Mouse (Mus musculus) kidney, adult 2 months (tissue): Measurements from ENCODE around the gene Nubpl. TPM values are rescaled to one million over a fixed set of nuclear protein-coding genes. Genes with fewer than 3 reads are reported as not detected.
A peak's percentile ranks its signal among the peaks of the same experiment; 100 is the strongest.

Experiments
- DNase-seq: peaks from one replicate; pipeline ENCODE4 v3.0.0; 2021
- H3K27ac ChIP-seq: fragments of 200-500 bp; 2 replicates; pipeline ENCODE4 v1.5.1; 2012; ENCODE audit warnings: low read depth, low read length, control low read depth, inconsistent platforms; ENCODE audit not compliant: insufficient read depth
- H3K27me3 ChIP-seq: fragments of 200-500 bp; replicated peaks from 2 replicates; pipeline ENCODE4 v1.6.1; 2012; ENCODE audit warnings: mild to moderate bottlenecking, moderate library complexity, low read length, inconsistent platforms; ENCODE audit not compliant: control insufficient read depth, insufficient read depth
- H3K36me3 ChIP-seq: fragments of 200-500 bp; 2 replicates; pipeline ENCODE4 v1.6.1; 2012; ENCODE audit warnings: mild to moderate bottlenecking, moderate library complexity, low read length, inconsistent platforms; ENCODE audit not compliant: control insufficient read depth, insufficient read depth
- H3K4me1 ChIP-seq: fragments of 200-500 bp; 2 replicates; pipeline ENCODE4 v1.6.1; 2011; ENCODE audit warnings: low read length; ENCODE audit not compliant: control insufficient read depth, insufficient read depth
- H3K4me3 ChIP-seq: fragments of 200-500 bp; 2 replicates; pipeline ENCODE4 v1.5.1; 2011; ENCODE audit warnings: mild to moderate bottlenecking, low read depth, low read length, control low read depth; ENCODE audit not compliant: insufficient read depth
- CTCF ChIP-seq: fragments of 200-500 bp; conservative IDR thresholded peaks from 2 replicates; pipeline ENCODE4 v1.5.1; 2011; ENCODE audit warnings: low read depth, mild to moderate bottlenecking, control low read depth, low read length, moderate library complexity, mixed read lengths; ENCODE audit not compliant: insufficient read depth, insufficient read length
- POLR2A ChIP-seq: fragments of 200-500 bp; IDR thresholded peaks from one replicate; pipeline ENCODE4 v1.6.1; 2011; ENCODE audit warnings: low read depth, low read length, control low read depth
- WGBS: fragments of 180-500 bp; shearing (Covaris S2); methylation state at CpG from one replicate; pipeline ENCODE4 v1.1.7; 2018; 5-methylcytosine and 5-hydroxymethylcytosine counted together
- polyA plus RNA-seq: library from polyadenylated mRNA; depleted of rRNA; stranded (reverse); fragments of >200 nt; gene quantifications from 2 replicates; pipeline ENCODE4 v1.2.3, GENCODE M21; 2012

The Nubpl gene
- polyA plus RNA-seq, 1 experiment, result 7.4 TPM

- WGBS, result 93% methylated on average over 2 of the region's 2 CpGs
- DNase-seq, result no peak
- Histone ChIP-seq H3K27me3 (no peaks in the 10 kb centered on the region), H3K27ac (no peak overlapping the region), H3K36me3 (no peaks in the 10 kb centered on the region), H3K4me1 (no peaks in the 10 kb centered on the region), H3K4me3 (no peak overlapping the region)
- TF ChIP-seq POLR2A (no peak), CTCF (no peak)
These were observed 145.2 kb downstream of the Nubpl start for GRCm38 (mm10) chr12:52242712-52243111.

DNA sequence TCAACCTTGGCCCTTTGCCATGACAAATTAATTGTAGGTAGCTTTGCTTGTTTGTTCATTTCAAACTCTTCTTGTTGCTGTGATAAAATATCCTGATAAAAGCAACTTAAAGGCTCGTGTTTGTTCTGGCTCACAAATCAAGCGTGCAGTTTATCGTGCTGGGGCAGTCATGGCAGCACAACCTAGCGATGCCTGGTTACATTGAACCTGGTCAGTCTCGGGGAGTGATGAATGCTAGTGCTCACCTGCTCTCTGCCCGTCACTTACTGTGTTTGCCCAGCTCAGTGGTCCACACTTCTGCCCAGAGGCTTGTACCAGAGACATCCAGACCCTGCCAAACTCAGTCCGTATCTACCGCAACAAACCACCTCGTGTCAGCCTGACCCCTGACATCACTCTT is 149.9 kb downstream of the Nubpl start:
- H3K36me3 ChIP-seq, result no peaks in the 10 kb centered on the region
- H3K27me3 ChIP-seq, result no peaks in the 10 kb centered on the region
- no peak overlapping the region for H3K4me3 ChIP-seq
- H3K4me1 ChIP-seq, result no peaks in the 10 kb centered on the region
- DNase-seq, result peak; percentile 17
- no peak overlapping the region for H3K27ac ChIP-seq
- TF ChIP-seq CTCF (no peak), POLR2A (no peak)
- 57% methylated on average over 9 of the region's 9 CpGs for WGBS

DNA sequence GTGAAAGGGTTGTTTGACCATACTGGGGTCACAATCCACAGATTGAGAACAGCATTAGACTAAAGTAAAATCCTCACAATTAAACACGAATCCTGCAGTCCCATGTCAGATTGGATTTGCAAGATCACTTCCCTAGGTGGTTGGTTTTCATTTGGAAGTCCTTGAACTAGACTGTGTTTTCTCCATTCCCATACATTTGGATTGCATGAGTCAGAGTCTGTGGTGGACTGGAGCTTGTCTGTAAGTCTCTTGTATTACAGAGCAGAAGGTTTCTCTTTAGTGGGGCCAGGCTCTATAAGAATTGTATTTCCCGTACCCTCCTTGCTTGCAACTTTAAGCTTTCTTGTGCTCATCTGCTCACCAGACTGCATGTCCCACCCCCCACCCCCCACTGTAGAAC is 151.0 kb downstream of the Nubpl start:
- TF ChIP-seq CTCF (no peak), POLR2A (no peak)
- no peak overlapping the region for H3K27ac ChIP-seq
- H3K4me3 ChIP-seq, result no peak overlapping the region
- no peaks in the 10 kb centered on the region for H3K36me3 ChIP-seq
- 84% methylated on average over 2 of the region's 2 CpGs for WGBS
- no peaks in the 10 kb centered on the region for H3K4me1 ChIP-seq
- H3K27me3 ChIP-seq, result no peaks in the 10 kb centered on the region
- DNase-seq, result no peak

GRCm38 (mm10) chr12:52254089-52254488 is 156.6 kb downstream of the Nubpl start:
- no peaks in the 10 kb centered on the region for H3K4me1 ChIP-seq
- WGBS, result 83% methylated on average over 5 of the region's 5 CpGs
- H3K27ac ChIP-seq, result no peak overlapping the region
- no peak for DNase-seq
- no peak overlapping the region for H3K4me3 ChIP-seq
- TF ChIP-seq POLR2A, result no peak
- no peak for TF ChIP-seq CTCF
- no peaks in the 10 kb centered on the region for H3K27me3 ChIP-seq
- no peaks in the 10 kb centered on the region for H3K36me3 ChIP-seq

DNA sequence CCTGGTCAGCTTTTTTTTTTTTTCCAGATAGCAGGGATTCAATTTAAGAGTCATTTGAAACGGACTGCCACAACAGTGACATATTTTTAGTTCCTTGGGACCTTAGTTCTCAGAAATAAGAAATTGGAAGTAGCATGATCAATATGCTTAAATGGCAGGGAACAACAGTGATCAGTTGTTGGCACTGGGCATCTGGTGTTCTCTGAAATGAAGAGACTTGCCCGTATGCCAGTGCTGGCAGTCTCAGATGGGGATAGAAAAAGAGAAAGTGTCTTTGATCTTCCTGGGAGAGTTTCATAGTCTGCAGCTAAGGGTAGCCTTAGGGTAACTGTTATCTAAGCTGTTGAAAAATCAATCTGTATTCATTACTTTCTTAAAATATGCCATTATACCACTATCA is 170.6 kb downstream of the Nubpl start:
- H3K27me3 ChIP-seq, result no peaks in the 10 kb centered on the region
- DNase-seq, result no peak
- 97% methylated on average over 2 of the region's 2 CpGs for WGBS
- H3K4me3 ChIP-seq, result no peak overlapping the region
- H3K4me1 ChIP-seq, result no peaks in the 10 kb centered on the region
- H3K36me3 ChIP-seq, result no peaks in the 10 kb centered on the region
- no peak overlapping the region for H3K27ac ChIP-seq
- TF ChIP-seq CTCF (no peak), POLR2A (no peak)

DNA sequence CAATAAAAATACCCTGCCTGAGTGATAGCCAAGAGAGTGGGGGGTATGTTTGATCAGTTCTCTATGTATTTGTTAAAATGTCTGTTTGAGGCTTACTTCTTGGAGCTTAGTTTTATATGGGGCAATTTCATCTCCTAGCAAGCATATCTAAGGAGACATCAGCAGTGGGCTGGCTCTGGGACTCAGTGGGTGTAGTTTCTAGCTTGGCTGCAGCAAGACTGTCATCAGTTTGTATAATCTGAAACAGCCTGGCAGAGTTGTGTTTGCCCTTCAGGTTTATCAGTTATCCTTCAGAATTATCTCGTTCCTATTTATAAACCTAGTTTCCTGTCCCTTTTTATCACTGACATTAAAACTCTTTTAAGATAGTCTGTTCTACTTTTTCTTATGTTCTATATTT is 175.3 kb downstream of the Nubpl start:
- WGBS, result 42% methylated on average over 1 of the region's 1 CpGs
- Histone ChIP-seq H3K36me3 (no peaks in the 10 kb centered on the region), H3K4me3 (no peak overlapping the region), H3K4me1 (no peaks in the 10 kb centered on the region), H3K27me3 (no peaks in the 10 kb centered on the region), H3K27ac (no peak overlapping the region)
- TF ChIP-seq POLR2A (no peak), CTCF (no peak)
- DNase-seq, result no peak

DNA sequence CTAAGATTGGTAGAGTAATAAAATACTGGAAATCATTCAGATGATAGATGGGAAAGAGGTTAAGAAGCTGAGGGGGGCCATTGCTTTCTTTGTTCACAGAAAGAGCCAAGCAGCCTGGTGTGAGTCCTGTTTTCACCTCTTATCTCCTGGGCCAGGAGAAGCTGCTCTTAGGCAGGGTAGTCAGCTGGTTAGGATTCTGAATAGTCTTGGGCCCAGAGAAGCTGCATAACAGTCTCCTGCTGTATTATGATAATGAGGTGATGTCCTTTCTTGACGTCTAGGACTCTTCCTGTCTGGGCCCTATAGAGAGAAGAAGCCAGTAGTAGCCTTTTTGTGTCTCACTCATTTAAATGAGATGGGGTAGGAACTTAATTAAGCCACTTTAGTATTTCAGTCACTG is 178.8 kb downstream of the Nubpl start:
- DNase-seq, result no peak

GRCm38 (mm10) chr12:52281232-52281631 is 183.7 kb downstream of the Nubpl start:
- no peaks in the 10 kb centered on the region for H3K4me1 ChIP-seq
- no peak overlapping the region for H3K27ac ChIP-seq
- no peaks in the 10 kb centered on the region for H3K27me3 ChIP-seq
- 63% methylated on average over 1 of the region's 1 CpGs for WGBS
- no peaks in the 10 kb centered on the region for H3K36me3 ChIP-seq
- no peak for TF ChIP-seq CTCF
- no peak for TF ChIP-seq POLR2A
- H3K4me3 ChIP-seq, result no peak overlapping the region
- no peak for DNase-seq

More for the DNA sequence above, 178.8 kb downstream of the Nubpl start:
- 45% methylated on average over 1 of the region's 1 CpGs for WGBS
- no peak for TF ChIP-seq CTCF
- no peak for TF ChIP-seq POLR2A
- no peak overlapping the region for H3K4me3 ChIP-seq
- no peaks in the 10 kb centered on the region for H3K27me3 ChIP-seq
- H3K36me3 ChIP-seq, result no peaks in the 10 kb centered on the region
- H3K4me1 ChIP-seq, result no peaks in the 10 kb centered on the region
- no peak overlapping the region for H3K27ac ChIP-seq
